Mouse (Mus musculus): ENCODE measurements around the gene Foxp1.

DNA sequence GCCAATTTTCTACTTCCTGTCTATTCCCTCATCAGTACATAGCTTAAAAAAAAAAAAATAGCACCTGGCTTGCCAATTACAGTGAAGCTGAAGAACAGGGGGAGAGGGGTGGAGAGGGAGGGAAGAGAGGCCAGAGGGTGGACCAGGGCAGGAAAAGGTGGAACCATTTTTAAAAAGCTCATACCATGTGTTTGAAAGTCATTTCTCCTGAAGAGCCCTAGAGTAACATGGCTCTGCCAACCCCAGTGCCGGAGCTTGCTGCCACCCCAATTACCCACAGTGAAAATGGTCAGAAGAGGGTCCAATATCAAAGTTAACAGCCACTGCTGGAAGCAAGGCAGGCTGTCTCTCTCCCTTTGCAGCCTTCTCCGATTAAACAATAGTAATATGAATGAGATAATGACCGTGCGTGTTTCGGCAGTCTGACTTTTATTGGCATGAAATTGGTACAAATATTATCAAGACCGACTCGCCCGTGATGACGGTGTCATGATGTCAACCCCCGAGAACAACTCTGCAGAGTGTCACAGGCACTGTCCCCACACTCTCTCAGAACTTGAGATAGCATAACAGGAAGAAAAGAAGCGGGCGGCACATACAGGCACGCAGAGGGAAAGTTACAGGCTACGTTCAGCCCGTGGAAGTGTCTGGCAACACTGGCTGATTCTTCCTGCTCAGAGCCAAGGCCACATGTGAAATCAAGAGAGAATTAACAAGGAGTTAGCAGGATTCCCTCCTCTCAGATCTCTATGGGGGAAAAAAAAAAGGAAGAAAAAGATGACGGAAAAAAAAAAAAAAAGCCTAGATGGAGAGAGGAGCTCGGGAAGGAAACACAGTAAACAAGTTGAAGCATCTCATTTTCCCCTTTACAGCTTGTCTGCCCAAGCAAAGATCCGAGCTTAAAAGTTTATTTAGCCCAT, 427.1 kb downstream of the Foxp1 start:
- no peak for TF ChIP-seq POLR2A (IDR thresholded peaks at IDR 0.05; ENCODE audit: control insufficient read depth, extremely low read depth, insufficient read depth, low read length, poor library complexity)
- no peak for TF ChIP-seq CTCF (IDR thresholded peaks at IDR 0.05; ENCODE audit: borderline replicate concordance, control insufficient read depth, extremely low read depth, insufficient read depth, low read length, poor library complexity)
